Mouse (Mus musculus) heart, adult 2 months (tissue): Measurements from ENCODE around the gene Actl6b.

Experiments
- CTCF ChIP-seq: fragments of 200-600 bp; IDR thresholded peaks from 2 replicates; pipeline ENCODE4 v1.8.1; 2022; ENCODE audit warnings: antibody characterized with exemption, mild to moderate bottlenecking, moderate library complexity
- EP300 ChIP-seq: fragments of 200-500 bp; IDR thresholded peaks from 2 replicates; pipeline ENCODE4 v1.6.1; 2011; ENCODE audit warnings: low read depth, low read length, control low read depth; ENCODE audit not compliant: insufficient read depth
- POLR2A ChIP-seq: fragments of 200-500 bp; IDR thresholded peaks from 2 replicates; pipeline ENCODE4 v1.6.1; 2011; ENCODE audit warnings: mild to moderate bottlenecking, low read depth, low read length, control low read depth; ENCODE audit not compliant: insufficient read depth

GRCm38 (mm10) chr5:137525511-137525910 is 27.8 kb upstream of the Actl6b start:
- TF ChIP-seq POLR2A = no peak
- TF ChIP-seq CTCF = no peak
- TF ChIP-seq EP300 = no peak
